Mouse (Mus musculus): ENCODE data around the gene Zdhhc12.
"Not testable (repeated sequence)": the region's sequence is repeated elsewhere in the genome, so short reads cannot be mapped to it uniquely, and the experiment has no call there.

Zdhhc12 gene

DNA sequence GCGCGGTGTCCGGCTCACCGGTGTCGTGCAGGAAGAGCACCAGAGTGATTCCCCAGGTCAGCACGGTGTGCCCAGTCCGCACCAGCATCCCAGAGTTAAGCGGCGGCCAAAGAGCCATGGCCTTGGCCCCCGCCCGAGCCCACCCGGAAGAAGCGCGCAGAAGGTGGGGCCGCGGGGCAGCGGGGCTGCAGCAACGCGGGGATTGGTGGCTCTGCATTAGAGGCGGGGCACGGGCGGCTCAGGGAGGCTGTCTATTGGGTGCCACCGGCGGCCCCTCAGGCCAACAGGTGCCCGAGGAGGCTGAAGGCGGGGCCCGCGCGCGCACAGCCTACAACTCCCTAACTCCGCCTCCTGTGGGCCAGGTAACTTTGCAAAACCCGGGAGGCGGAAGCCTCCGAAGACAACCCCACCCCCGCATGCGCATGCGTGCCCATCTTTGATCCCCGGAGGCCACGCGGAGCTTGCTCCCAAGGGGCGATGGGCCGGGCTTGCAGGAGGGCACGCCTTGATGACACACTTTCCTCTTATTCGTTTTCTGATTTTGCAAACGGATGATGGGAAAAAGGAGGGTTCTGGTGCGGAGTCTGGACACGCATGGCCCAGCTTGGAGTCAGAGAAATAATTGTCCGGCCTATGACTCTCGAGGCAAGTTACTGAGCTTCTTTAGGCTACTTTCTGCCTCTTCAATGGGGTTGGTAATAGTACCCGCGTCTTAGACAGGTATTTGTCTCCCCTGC lies at the start of gene Zdhhc12:
Gene Zdhhc12 (minus strand): TSS at position 178 of the 737 bp plus-strand sequence.
- DNase-seq (ENCODE audit: low spot score in 2 of 2): peak; percentile 92

DNA sequence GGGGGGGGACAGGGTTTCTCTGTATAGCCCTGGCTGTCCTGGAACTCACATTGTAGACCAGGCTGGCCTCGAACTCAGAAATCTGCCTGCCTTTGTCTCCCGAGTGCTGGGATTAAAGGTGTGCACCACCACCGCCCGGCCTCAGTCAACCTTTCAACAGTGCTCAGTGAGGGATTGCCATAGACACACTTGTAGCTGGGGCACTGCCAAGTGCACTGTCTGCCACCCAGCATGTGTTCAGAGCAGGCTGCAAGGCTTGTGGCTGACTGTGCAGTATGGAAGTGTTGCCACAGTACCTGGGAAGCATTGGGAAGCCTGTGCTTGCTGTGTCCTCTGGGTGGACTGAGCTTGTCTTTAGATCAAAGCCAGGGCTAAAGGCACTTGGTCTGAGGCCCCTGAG lies 46.6 kb upstream of the Zdhhc12 start:
- not testable (repeated sequence) for DNase-seq (ENCODE audit: low spot score in 2 of 2)

DNA sequence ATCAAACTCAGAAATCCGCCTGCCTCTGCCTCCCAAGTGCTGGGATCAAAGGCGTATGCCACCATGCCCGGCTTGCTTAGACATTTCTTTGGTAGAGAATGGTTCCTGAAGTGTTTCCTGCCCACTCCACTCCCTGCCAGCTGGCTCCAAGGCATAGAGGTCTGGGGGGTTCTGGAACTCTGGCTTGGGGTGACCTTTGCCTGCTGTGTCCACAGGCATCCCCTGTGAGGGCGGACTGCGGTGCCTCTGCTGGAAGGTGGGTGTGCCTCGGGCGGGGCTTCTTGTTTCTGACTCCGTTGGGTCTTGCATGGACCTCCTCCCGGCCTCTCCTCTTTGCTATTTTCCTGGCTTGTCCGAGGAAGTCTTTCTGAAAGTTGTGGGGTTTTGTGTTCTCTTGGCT lies 43.0 kb upstream of the Zdhhc12 start:
- no peak for DNase-seq (ENCODE audit: low spot score in 2 of 2)

DNA sequence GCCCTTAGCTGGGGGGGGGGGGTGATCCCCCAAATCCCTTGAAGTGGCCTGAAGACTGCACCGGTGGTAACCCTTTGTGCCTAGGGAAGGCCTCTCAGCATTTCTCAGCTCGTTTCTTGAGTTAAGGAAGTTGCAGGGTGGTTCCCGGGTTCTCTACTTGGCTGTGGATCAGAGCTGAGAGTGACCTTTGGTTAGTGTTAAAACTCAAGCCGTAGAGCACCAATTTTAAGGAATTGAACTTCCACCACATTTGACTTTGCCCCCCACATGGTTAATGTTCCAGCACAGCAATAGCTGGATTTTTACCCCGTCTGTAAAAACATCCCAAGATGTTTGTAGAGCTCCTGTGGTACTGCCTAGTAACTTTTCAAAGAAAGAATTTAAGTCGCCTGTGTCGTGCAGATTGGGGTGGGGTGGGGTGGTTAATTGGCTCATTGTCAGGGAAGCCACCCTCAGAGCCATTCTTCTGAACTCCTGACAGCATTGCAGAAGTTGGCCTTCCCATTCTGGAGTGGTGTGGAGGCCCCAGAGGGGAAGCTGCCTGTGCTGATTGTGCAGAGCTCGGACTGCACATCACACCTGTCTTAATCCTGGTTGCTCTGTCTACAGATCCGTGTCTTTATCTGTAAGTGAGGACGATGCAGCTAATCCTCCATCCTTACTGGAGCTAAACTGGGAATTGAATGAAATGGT lies 41.6 kb upstream of the Zdhhc12 start:
- DNase-seq (ENCODE audit: low spot score in 2 of 2): no peak

DNA sequence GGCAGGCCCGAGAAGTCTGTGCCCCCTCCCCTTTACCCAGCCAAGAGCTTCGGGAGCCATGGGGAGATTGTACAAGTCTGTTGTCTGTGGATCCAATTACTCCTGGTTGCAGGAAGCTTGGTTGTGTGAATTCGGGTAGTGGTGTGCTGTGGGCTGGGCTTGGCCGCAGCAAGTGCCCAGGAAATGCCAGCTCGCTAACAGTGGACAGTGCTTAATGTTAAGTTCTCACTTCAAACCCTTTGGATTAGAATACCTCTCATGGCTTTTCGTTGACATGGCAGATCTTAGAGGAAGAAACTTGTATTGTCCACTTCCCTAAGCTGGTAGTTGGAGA lies 40.9 kb upstream of the Zdhhc12 start:
- no peak for DNase-seq (ENCODE audit: low spot score in 2 of 2)

DNA sequence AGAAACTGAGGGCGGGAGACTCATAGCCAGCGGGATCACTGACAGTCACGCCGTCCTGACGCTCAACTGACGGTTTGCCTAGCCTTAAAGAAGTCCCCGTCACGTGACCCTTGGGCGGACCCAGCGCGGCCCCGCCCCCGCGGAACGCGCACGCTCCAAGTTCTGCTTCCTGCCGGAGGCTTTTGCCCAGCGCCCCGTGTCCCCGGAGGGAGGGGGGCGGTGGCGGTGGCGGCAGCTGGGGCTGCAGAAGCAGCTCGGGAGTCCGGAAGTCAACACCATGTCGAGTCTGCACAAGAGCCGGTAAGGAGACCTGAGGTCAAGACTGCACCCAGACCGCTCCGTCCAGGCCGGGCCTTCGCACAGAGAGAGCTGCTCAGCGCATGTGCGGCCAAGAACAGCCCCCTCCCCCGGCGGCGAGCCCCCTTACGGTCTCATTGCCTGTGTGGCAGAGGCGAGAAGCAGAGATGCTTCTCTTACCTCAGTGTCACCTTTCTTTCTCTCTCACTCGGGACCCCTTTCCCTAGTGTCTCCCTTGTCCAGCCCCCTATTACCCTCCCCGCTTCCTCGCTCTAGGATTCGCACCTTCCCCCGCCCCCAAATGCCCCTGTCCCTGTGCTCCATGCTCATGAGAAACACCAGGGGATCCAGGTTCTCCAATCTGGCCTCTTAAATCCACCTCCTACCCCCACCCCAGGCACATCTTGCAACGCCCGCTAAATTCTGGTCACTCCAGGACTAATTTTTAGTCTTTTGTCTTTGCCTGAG lies 40.3 kb upstream of the Zdhhc12 start, which contains the start of gene Tbc1d13:
Gene Tbc1d13 (plus strand): TSS at position 134 of the 765 bp plus-strand sequence.
- DNase-seq (ENCODE audit: low spot score in 2 of 2): peak; percentile 92 to 98

DNA sequence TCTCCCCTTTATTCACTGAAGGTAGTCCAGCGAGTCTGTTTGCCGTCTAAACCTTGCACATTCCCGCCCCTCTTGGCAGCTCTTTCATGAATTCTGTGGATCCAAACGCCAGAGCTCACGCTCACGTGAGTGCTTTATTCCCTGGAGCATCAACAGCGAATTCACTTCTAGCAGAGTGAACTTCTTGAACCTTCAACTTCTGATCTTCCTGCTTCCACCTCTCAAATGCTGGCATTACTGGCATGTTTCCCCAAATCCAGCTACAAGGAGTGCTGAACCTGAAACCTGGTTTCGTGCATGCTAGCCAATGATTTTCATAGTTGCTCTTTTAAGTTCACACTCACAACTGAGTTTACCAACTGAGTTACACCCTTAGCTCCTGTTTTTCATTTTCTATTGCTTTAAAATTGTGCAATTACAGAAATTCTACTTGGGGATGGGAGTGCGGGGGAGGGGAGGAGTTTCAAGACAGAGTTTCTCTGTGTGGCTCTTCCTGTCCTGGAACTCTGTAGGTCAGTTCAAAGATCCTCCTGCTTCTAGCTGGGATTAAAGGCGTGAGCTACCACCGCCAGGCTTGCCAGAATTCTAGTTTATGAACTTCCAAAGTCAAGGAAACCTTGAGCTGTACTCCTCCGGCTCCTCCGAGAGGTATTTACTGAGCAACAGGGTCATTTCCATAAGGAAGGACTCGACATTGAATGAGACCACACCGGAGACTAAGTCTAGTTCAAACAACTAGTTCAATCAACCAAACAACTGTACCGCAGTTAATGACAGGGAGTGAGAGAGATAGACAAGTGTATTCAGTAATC lies 39.6 kb upstream of the Zdhhc12 start:
- DNase-seq (ENCODE audit: low spot score in 2 of 2): no peak

DNA sequence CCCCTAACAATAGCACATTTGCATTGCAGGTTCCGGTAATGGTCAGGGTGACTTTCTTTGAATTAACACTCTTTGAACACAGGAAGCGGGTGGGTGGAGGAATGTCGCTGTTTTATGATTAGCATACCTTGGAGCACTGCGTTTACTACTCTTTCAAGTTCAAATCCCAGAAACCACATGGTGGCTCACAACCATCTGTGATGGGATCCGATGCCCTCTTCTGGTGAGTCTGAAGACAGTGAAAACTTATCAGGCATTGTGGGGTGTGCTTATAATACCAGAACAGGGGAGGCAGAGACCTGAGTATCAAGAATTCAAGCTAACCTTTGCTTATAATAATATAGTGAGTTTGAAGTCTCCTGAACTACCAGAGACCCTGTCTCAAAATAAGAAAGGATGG lies 37.8 kb upstream of the Zdhhc12 start:
- DNase-seq (ENCODE audit: low spot score in 2 of 2): not testable (repeated sequence)

DNA sequence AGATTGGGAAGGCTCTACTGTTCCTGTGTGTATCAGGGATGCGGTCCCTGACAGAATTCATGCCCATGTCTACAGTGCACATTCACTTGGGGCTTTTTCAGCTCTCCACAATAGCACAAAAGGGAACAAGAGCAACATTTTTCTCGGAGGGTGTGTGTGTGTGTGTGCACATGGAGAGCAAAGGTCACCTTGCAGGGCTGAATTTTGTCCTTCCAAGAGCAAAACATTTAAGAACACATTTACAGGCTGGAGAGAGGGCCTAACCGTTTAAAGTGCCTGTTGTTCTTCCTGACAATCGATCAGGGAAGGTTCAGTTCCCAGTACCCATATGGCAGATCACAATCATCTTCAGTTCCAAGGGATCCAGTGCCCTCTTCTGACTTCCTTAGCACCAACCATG lies 36.7 kb upstream of the Zdhhc12 start:
- no peak for DNase-seq (ENCODE audit: low spot score in 2 of 2)

DNA sequence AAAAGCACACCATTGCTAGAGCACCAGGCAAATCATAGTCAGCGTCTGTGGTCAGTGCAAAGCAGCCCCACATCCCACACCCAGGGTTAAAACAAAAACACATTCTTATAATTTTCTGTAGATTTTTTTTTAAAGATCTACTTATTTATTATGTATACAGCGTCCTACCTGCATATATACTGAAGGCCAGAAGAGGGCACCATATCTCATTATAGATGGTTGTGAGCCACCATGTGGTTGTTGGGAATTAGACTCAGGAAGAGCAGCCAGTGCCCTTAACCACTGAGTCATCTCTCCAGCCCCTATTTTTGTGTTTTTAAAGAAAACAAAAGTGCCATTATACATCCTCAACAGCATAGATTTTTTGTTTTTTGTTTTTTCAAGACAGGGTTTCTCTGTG lies 35.3 kb upstream of the Zdhhc12 start:
- DNase-seq (ENCODE audit: low spot score in 2 of 2): peak in 1 of 2 experiments; percentile 44

DNA sequence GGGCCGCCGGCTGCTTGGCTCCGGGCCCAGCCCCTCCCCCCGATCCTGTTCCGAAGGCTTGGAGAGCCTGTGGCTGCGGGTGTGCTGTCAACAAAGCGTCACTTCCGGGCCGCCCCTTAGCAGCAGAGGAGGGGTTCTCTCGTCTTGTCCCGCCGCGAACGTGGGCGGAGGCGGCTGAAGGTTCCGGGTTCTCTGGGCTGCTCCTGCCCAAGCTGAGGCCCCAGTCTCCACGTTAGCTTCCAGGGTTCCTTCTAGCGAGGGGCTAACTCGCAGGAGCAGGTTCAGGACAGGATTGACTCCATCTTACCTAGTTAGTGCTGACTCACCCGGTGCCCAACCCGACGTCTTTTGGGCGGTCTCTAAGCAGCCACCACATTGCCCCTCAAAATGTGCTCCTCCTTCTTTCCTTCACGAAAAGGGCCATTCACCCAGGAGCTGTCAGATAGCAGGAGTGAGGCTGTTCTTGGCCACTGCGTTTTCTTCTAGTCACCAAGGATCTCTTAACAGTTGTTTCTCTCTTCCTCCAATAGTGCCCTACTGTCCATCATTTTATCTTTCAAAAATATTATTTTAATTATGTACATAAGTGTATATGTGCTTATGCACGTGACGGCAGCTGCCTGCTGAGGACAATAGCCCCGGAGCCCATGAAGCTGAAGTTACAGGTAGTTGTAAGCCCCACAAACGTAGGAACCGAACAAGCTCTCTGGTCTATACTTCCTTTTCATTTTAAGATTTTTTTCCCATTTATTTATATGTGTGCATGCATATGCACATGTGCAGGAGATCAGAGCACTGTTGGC lies 31.2 kb upstream of the Zdhhc12 start, which contains the start of gene Zer1:
Gene Zer1 (minus strand): TSS at position 114 of the 803 bp plus-strand sequence.
- peak; percentile 87 to 94 for DNase-seq (ENCODE audit: low spot score in 2 of 2)

DNA sequence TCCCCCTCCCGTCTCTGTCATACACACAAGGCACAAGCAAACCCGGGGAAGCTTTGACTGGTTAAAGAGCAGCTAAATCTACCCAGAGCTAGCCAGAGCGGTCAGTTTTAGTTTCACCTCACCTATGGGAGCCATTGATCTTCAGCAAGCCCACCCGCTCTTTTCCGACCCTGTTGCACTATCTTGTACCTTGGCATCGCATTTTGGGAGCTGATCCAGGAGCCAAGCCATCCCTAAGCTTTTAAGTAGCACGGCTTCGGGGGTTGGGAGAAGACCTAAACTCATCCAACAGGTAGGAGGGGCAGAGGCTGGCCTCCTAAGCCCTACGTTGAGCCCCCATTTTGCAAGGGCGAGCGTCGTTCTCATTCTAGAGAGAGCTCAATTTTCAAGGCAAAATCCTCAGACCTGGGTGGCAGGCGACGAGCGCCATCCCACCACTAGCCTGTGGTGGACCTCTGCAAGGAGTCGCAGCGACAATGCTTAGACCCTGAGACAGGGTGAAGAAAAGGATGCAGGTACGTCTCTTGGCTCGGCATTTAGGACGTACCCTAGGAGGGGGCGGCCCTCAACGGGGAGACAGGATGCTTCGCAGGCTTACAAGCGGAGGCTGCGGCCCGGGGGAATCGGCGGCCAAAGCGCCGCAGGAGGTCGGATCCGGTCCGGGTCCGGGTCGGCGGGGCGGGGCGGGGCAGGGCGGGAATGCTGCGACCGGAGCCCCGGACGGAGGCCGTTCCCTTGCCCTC lies 30.5 kb upstream of the Zdhhc12 start:
- peak in 1 of 2 experiments; percentile 28 for DNase-seq (ENCODE audit: low spot score in 2 of 2)

DNA sequence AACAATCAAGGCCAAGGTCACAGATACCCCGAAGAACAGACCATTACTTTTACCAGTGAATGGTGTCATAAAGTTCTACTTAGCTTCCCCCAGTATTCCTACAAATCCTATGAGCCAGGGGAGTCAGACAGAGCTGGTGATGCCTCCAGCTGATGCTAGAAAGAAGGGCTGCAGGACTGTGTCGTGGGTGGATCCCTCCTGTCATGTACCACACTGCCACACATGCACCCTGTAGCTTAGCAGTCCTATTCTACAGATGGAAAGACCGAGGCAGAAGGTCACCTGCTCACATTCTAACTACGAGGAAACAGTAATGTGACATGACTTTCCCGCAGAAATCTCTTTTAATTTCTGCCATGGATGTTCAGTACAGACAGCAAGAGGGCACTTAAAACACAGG lies 29.3 kb upstream of the Zdhhc12 start:
- DNase-seq (ENCODE audit: low spot score in 2 of 2): no peak

DNA sequence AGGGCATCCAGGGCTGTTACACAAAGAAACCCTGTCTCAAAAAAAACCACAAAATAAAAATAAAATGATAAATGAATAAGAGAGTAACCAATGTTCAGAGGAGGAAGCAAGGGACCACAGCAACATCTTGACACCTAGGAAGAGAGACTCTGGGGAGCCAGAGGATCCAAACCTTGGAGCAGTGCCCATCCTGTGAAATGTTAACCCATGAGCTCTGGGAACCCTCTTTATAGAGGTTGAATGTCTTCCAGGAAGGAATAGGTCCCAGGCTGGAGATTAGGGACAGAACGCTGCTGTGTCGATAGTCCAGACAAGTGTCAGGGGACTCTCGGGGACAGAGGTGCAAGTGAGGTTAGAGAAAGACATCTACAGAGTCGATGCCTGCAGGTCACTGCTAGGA lies 26.8 kb upstream of the Zdhhc12 start:
- no peak for DNase-seq (ENCODE audit: low spot score in 2 of 2)

DNA sequence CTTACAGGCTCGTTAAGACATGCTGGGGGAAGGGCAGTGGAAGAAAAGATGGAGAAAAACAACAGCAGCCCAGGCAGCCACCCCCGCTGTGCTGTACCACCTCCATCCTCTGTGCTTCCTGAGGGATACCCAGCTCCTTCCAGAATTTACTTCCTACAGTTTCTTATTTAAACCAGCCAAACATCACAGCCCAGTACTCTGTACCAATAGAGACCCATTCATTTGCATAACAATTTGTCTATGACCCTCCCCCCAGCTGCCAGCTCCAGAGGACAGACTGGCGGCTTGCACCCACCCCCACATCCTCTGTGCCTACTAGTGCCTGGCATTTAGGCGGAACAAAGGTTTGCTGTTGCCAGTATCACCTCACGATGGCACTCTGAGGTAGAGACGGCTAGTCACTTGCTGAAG lies 26.2 kb upstream of the Zdhhc12 start:
- DNase-seq (ENCODE audit: low spot score in 2 of 2): peak; percentile 73 to 82

DNA sequence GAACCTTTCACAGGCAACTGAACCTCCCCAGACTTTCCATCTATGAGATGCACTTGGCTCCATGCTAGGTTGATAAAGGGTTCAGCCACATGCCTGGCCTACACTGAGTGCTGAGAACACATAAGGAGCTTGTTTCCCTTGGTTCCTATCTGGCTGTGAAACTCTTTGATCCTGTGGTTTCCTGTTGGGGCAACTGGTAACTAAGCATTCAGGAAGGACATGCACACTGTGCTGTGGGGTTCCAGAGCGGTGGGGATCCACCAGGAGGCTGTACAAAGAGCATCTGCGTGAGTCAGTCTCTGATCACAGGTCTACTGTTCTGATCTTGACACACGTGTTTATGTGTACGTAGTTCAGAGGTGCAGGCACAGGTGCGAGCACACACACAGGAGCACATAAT lies 19.1 kb upstream of the Zdhhc12 start:
- DNase-seq (ENCODE audit: low spot score in 2 of 2): no peak

DNA sequence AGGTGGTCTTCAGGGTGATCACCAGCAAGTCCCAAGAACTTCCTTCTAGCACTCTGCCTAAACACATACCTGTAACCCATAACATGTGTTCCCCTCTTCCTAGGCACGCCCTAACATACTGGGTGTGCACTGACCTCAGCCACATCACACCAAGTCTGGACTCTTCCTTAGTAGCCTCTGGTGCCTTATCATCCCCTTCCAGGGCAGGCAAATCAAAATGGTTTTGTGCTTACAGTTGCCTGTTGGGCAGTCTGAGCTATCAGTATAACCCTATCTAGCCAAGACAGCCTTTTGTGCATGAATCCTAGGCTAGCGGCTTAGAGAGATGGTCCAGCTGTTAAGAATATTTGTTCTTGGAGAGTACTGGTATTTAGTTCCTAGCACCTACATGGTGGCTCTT lies 18.1 kb upstream of the Zdhhc12 start:
- no peak for DNase-seq (ENCODE audit: low spot score in 2 of 2)

DNA sequence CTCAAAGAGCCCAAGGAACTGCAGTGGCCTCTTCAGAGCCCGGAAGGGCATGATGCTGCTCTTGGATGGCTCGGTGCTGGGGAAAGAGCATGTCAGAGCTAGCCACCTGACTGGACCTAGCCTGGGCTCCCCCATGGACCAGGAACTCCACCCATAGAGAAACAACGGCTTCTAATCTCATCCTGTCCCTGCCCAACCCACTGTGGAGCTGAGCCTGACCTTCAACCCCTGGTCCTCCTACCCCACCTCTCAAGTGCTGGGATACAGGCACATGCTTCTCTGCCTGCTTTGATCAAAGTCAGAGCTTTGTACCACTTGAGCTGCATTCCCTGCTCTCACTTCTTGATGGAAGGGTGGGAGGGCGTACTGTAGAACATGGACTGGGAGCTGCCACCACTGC lies 14.8 kb upstream of the Zdhhc12 start:
- DNase-seq (ENCODE audit: low spot score in 2 of 2): no peak

DNA sequence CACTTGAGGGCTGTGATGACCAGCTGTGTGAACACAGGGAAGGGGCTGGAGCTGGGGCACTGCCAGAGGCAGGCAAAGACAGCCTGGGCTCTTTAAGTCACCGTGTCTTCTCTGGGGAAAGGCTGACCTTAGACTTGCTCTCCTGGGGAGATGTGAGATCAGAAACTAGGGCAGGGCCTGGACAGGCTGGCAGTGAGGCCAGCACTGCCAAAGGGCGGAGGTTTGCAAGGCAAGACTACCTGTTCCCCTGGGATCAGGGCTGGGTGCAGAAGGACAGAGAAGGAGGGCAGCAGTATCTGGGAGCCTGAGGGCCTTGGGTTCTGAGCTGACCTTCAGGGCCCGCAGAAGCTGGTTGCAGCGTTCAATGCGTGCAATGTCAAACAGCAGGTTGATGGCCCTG lies 14.2 kb upstream of the Zdhhc12 start:
- DNase-seq (ENCODE audit: low spot score in 2 of 2): no peak

DNA sequence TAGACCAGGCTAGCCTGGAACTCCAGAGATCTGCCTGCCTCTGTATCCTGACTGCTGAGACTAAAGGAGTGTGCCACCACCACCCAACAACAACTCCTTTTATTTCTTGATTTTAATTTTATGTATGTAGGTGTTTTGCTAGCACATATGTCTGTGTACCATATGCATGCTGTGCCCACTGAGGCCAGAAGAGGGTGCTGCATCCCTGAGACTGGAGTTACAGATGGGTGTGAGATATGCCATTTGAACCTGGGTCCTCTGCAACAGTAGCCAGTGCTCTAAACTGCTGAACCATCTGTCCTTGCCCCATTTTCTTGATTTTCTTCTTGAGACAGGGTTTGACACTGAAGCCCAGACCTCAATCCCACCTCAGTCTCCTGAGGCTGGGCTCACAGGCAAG lies 12.9 kb upstream of the Zdhhc12 start:
- DNase-seq (ENCODE audit: low spot score in 2 of 2): peak in 1 of 2 experiments; percentile 40

All from left cerebral cortex, adult 9 months (tissue).